Mouse (Mus musculus): ENCODE measurements around the gene Olfr995. TPM values are rescaled to one million over a fixed set of nuclear protein-coding genes. Genes with fewer than 3 reads are reported as not detected.

The Olfr995 gene
- polyA plus RNA-seq (2012; rRNA removed) = not detected in 2 replicates

GRCm38 (mm10) chr2:85443539-85443938 lies at the start of gene Olfr995:
Gene Olfr995, minus strand, starts transcription at chr2:85443639.
- Histone ChIP-seq H3K4me1 (ENCODE audit: control insufficient read depth, insufficient read depth, low read length) (no peaks in the 10 kb centered on the region), H3K27me3 (replicated peaks; ENCODE audit: control insufficient read depth, insufficient read depth, low read length) (no peaks in the 10 kb centered on the region), H3K4me3 (ENCODE audit: insufficient read depth, low read depth, low read length) (no peak within 1 kb of the TSS), H3K27ac (ENCODE audit: insufficient read depth, low read depth, low read length) (no peak within 1 kb of the TSS), H3K36me3 (ENCODE audit: control insufficient read depth, insufficient read depth, low read length) (no peaks in the 10 kb centered on the region)
- TF ChIP-seq CTCF (conservative IDR thresholded peaks at IDR 0.05; ENCODE audit: insufficient read depth, insufficient read length, low read depth, low read length) (no peak), POLR2A (IDR thresholded peaks at IDR 0.05; ENCODE audit: low read depth, low read length) (no peak)
- no peak for DNase-seq
- WGBS = 29% methylated on average over 1 of the region's 1 CpGs

GRCm38 (mm10) chr2:85490396-85490795 lies 47.0 kb upstream of the Olfr995 start:
- Histone ChIP-seq H3K4me3 (ENCODE audit: insufficient read depth, low read depth, low read length) (no peak overlapping the region), H3K4me1 (ENCODE audit: control insufficient read depth, insufficient read depth, low read length) (no peaks in the 10 kb centered on the region), H3K27ac (ENCODE audit: insufficient read depth, low read depth, low read length) (no peak overlapping the region), H3K36me3 (ENCODE audit: control insufficient read depth, insufficient read depth, low read length) (no peaks in the 10 kb centered on the region), H3K27me3 (replicated peaks; ENCODE audit: control insufficient read depth, insufficient read depth, low read length) (no peaks in the 10 kb centered on the region)
- TF ChIP-seq POLR2A (IDR thresholded peaks at IDR 0.05; ENCODE audit: low read depth, low read length) = no peak
- TF ChIP-seq CTCF (conservative IDR thresholded peaks at IDR 0.05; ENCODE audit: insufficient read depth, insufficient read length, low read depth, low read length) = no peak
- 74% methylated on average over 5 of the region's 5 CpGs for WGBS
- no peak for DNase-seq

GRCm38 (mm10) chr2:85466801-85467325 lies 23.4 kb upstream of the Olfr995 start:
- H3K27me3 ChIP-seq (replicated peaks; ENCODE audit: control insufficient read depth, insufficient read depth, low read length) = no peaks in the 10 kb centered on the region
- no peak overlapping the region for H3K27ac ChIP-seq (ENCODE audit: insufficient read depth, low read depth, low read length)
- 62% methylated on average over 3 of the region's 3 CpGs for WGBS
- peak; percentile 6 for DNase-seq
- H3K36me3 ChIP-seq (ENCODE audit: control insufficient read depth, insufficient read depth, low read length) = no peaks in the 10 kb centered on the region
- no peak overlapping the region for H3K4me3 ChIP-seq (ENCODE audit: insufficient read depth, low read depth, low read length)
- no peak for TF ChIP-seq CTCF (conservative IDR thresholded peaks at IDR 0.05; ENCODE audit: insufficient read depth, insufficient read length, low read depth, low read length)
- no peak for TF ChIP-seq POLR2A (IDR thresholded peaks at IDR 0.05; ENCODE audit: low read depth, low read length)
- no peaks in the 10 kb centered on the region for H3K4me1 ChIP-seq (ENCODE audit: control insufficient read depth, insufficient read depth, low read length)

GRCm38 (mm10) chr2:85442546-85442945 lies 893 bp downstream of the Olfr995 start:
- no peak for DNase-seq
- Histone ChIP-seq H3K4me3 (ENCODE audit: insufficient read depth, low read depth, low read length) (no peak overlapping the region), H3K27me3 (replicated peaks; ENCODE audit: control insufficient read depth, insufficient read depth, low read length) (no peaks in the 10 kb centered on the region), H3K36me3 (ENCODE audit: control insufficient read depth, insufficient read depth, low read length) (no peaks in the 10 kb centered on the region), H3K27ac (ENCODE audit: insufficient read depth, low read depth, low read length) (no peak overlapping the region), H3K4me1 (ENCODE audit: control insufficient read depth, insufficient read depth, low read length) (no peaks in the 10 kb centered on the region)
- TF ChIP-seq CTCF (conservative IDR thresholded peaks at IDR 0.05; ENCODE audit: insufficient read depth, insufficient read length, low read depth, low read length) (no peak), POLR2A (IDR thresholded peaks at IDR 0.05; ENCODE audit: low read depth, low read length) (no peak)

- no peaks in the 10 kb centered on the region for H3K36me3 ChIP-seq (ENCODE audit: control insufficient read depth, insufficient read depth, low read length)
- H3K4me1 ChIP-seq (ENCODE audit: control insufficient read depth, insufficient read depth, low read length) = no peaks in the 10 kb centered on the region
- TF ChIP-seq POLR2A (IDR thresholded peaks at IDR 0.05; ENCODE audit: low read depth, low read length) (no peak), CTCF (conservative IDR thresholded peaks at IDR 0.05; ENCODE audit: insufficient read depth, insufficient read length, low read depth, low read length) (no peak)
- H3K27ac ChIP-seq (ENCODE audit: insufficient read depth, low read depth, low read length) = no peak within 1 kb of the TSS
- DNase-seq = no peak
- no peak within 1 kb of the TSS for H3K4me3 ChIP-seq (ENCODE audit: insufficient read depth, low read depth, low read length)
- no peaks in the 10 kb centered on the region for H3K27me3 ChIP-seq (replicated peaks; ENCODE audit: control insufficient read depth, insufficient read depth, low read length)
- 94% methylated on average over 3 of the region's 3 CpGs for WGBS
These were observed 7.1 kb downstream of the Olfr995 start, which contains the start of gene Olfr994 for GRCm38 (mm10) chr2:85436351-85436750. Gene Olfr994, minus strand, starts transcription at chr2:85436451.

- TF ChIP-seq POLR2A (IDR thresholded peaks at IDR 0.05; ENCODE audit: low read depth, low read length) (no peak), CTCF (conservative IDR thresholded peaks at IDR 0.05; ENCODE audit: insufficient read depth, insufficient read length, low read depth, low read length) (no peak)
These were observed 17.5 kb downstream of the Olfr995 start for GRCm38 (mm10) chr2:85425893-85426292.

GRCm38 (mm10) chr2:85414777-85415176 lies 28.7 kb downstream of the Olfr995 start, which contains the start of gene Olfr993:
Gene Olfr993, minus strand, starts transcription at chr2:85414877.
- TF ChIP-seq CTCF (conservative IDR thresholded peaks at IDR 0.05; ENCODE audit: insufficient read depth, insufficient read length, low read depth, low read length) (no peak), POLR2A (IDR thresholded peaks at IDR 0.05; ENCODE audit: low read depth, low read length) (no peak)
- Histone ChIP-seq H3K4me1 (ENCODE audit: control insufficient read depth, insufficient read depth, low read length) (no peaks in the 10 kb centered on the region), H3K36me3 (ENCODE audit: control insufficient read depth, insufficient read depth, low read length) (no peaks in the 10 kb centered on the region), H3K27me3 (replicated peaks; ENCODE audit: control insufficient read depth, insufficient read depth, low read length) (no peaks in the 10 kb centered on the region), H3K4me3 (ENCODE audit: insufficient read depth, low read depth, low read length) (no peak within 1 kb of the TSS), H3K27ac (ENCODE audit: insufficient read depth, low read depth, low read length) (no peak within 1 kb of the TSS)
- no peak for DNase-seq

More at GRCm38 (mm10) chr2:85425893-85426292, 17.5 kb downstream of the Olfr995 start:
- Histone ChIP-seq H3K27me3 (replicated peaks; ENCODE audit: control insufficient read depth, insufficient read depth, low read length) (no peaks in the 10 kb centered on the region), H3K36me3 (ENCODE audit: control insufficient read depth, insufficient read depth, low read length) (no peaks in the 10 kb centered on the region), H3K4me3 (ENCODE audit: insufficient read depth, low read depth, low read length) (no peak overlapping the region), H3K4me1 (ENCODE audit: control insufficient read depth, insufficient read depth, low read length) (no peaks in the 10 kb centered on the region), H3K27ac (ENCODE audit: insufficient read depth, low read depth, low read length) (no peak overlapping the region)
- WGBS = 89% methylated on average over 1 of the region's 1 CpGs
- no peak for DNase-seq
